Mouse (Mus musculus): Measurements from ENCODE around the gene Chrm2. TPM values are rescaled to one million over a fixed set of nuclear protein-coding genes. Genes with fewer than 3 reads are reported as not detected.

Gene Chrm2
- polyA plus RNA-seq, 1 experiment from 2014 or later = 19.8 TPM

- no peaks in the 10 kb centered on the region for H3K27me3 ChIP-seq (ENCODE audit: control insufficient read depth, insufficient read depth, low read length)
- no peaks in the 10 kb centered on the region for H3K4me1 ChIP-seq (ENCODE audit: control insufficient read depth, insufficient read depth, low read length)
- no peak for ATAC-seq (ENCODE audit: low read depth)
- H3K4me2 ChIP-seq (ENCODE audit: low read depth, low read length) = no peak overlapping the region
- no peak overlapping the region for H3K9ac ChIP-seq (replicated peaks; ENCODE audit: low read depth, low read length)
- no peaks in the 10 kb centered on the region for H3K9me3 ChIP-seq (ENCODE audit: control insufficient read depth, low read length)
- H3K4me3 ChIP-seq (ENCODE audit: low read depth, low read length) = no peak overlapping the region
- no peak overlapping the region for H3K27ac ChIP-seq (ENCODE audit: low read depth, low read length)
- no peaks in the 10 kb centered on the region for H3K36me3 ChIP-seq (ENCODE audit: control insufficient read depth, insufficient read depth, low read length)
Observed at GRCm38 (mm10) chr6:36409016-36409415, 21.1 kb downstream of the Chrm2 start.

- no peak for ATAC-seq (ENCODE audit: low read depth)
- Histone ChIP-seq H3K9me3 (ENCODE audit: control insufficient read depth, low read length) (no peaks in the 10 kb centered on the region), H3K27ac (ENCODE audit: low read depth, low read length) (no peak overlapping the region), H3K27me3 (ENCODE audit: control insufficient read depth, insufficient read depth, low read length) (no peaks in the 10 kb centered on the region), H3K9ac (replicated peaks; ENCODE audit: low read depth, low read length) (no peak overlapping the region), H3K36me3 (ENCODE audit: control insufficient read depth, insufficient read depth, low read length) (no peaks in the 10 kb centered on the region), H3K4me1 (ENCODE audit: control insufficient read depth, insufficient read depth, low read length) (no peaks in the 10 kb centered on the region), H3K4me2 (ENCODE audit: low read depth, low read length) (no peak overlapping the region), H3K4me3 (ENCODE audit: low read depth, low read length) (no peak overlapping the region)
- WGBS = 74% methylated on average over 2 of the region's 2 CpGs
Observed at GRCm38 (mm10) chr6:36410057-36410456, 22.2 kb downstream of the Chrm2 start.

DNA sequence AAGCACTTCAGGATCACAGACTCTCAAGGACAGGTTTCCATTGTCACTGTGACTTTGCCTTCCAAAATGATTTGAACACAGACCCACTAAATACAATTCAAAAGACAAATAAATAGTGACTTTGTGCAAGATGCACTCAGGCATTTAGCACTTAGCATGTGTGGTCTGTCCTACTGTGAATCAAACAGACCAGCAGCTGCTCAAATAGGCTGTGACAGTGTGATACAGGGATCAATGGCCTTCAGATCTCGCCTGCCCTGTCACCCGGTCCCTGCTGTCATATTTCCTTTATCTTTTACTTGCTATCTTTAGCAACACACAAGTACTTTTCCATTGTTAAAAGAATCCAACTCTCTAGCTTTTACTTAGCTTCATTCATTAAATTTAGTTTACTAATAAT is 31.8 kb downstream of the Chrm2 start:
- Histone ChIP-seq H3K36me3 (ENCODE audit: control insufficient read depth, insufficient read depth, low read length) (no peaks in the 10 kb centered on the region), H3K4me2 (ENCODE audit: low read depth, low read length) (no peak overlapping the region), H3K4me3 (ENCODE audit: low read depth, low read length) (no peak overlapping the region), H3K27me3 (ENCODE audit: control insufficient read depth, insufficient read depth, low read length) (no peaks in the 10 kb centered on the region), H3K9me3 (ENCODE audit: control insufficient read depth, low read length) (no peaks in the 10 kb centered on the region), H3K4me1 (ENCODE audit: control insufficient read depth, insufficient read depth, low read length) (no peaks in the 10 kb centered on the region), H3K9ac (replicated peaks; ENCODE audit: low read depth, low read length) (no peak overlapping the region), H3K27ac (ENCODE audit: low read depth, low read length) (no peak overlapping the region)
- WGBS = 60% methylated on average over 2 of the region's 2 CpGs
- ATAC-seq (ENCODE audit: low read depth) = no peak

- 93% methylated on average over 6 of the region's 6 CpGs for WGBS
- Histone ChIP-seq H3K9ac (replicated peaks; ENCODE audit: low read depth, low read length) (no peak overlapping the region), H3K4me3 (ENCODE audit: low read depth, low read length) (no peak overlapping the region), H3K27me3 (ENCODE audit: control insufficient read depth, insufficient read depth, low read length) (no peaks in the 10 kb centered on the region), H3K36me3 (ENCODE audit: control insufficient read depth, insufficient read depth, low read length) (no peaks in the 10 kb centered on the region), H3K9me3 (ENCODE audit: control insufficient read depth, low read length) (no peaks in the 10 kb centered on the region), H3K4me2 (ENCODE audit: low read depth, low read length) (no peak overlapping the region), H3K4me1 (ENCODE audit: control insufficient read depth, insufficient read depth, low read length) (no peaks in the 10 kb centered on the region), H3K27ac (ENCODE audit: low read depth, low read length) (no peak overlapping the region)
- no peak for ATAC-seq (ENCODE audit: low read depth)
Observed at GRCm38 (mm10) chr6:36437964-36438363, 50.1 kb downstream of the Chrm2 start.

GRCm38 (mm10) chr6:36439218-36439617 is 51.3 kb downstream of the Chrm2 start:
- no peaks in the 10 kb centered on the region for H3K9me3 ChIP-seq (ENCODE audit: control insufficient read depth, low read length)
- no peak for ATAC-seq (ENCODE audit: low read depth)
- H3K4me3 ChIP-seq (ENCODE audit: low read depth, low read length) = no peak overlapping the region
- no peak overlapping the region for H3K27ac ChIP-seq (ENCODE audit: low read depth, low read length)
- H3K36me3 ChIP-seq (ENCODE audit: control insufficient read depth, insufficient read depth, low read length) = no peaks in the 10 kb centered on the region
- no peaks in the 10 kb centered on the region for H3K4me1 ChIP-seq (ENCODE audit: control insufficient read depth, insufficient read depth, low read length)
- no peak overlapping the region for H3K4me2 ChIP-seq (ENCODE audit: low read depth, low read length)
- H3K9ac ChIP-seq (replicated peaks; ENCODE audit: low read depth, low read length) = no peak overlapping the region
- 51% methylated on average over 2 of the region's 2 CpGs for WGBS
- no peaks in the 10 kb centered on the region for H3K27me3 ChIP-seq (ENCODE audit: control insufficient read depth, insufficient read depth, low read length)

DNA sequence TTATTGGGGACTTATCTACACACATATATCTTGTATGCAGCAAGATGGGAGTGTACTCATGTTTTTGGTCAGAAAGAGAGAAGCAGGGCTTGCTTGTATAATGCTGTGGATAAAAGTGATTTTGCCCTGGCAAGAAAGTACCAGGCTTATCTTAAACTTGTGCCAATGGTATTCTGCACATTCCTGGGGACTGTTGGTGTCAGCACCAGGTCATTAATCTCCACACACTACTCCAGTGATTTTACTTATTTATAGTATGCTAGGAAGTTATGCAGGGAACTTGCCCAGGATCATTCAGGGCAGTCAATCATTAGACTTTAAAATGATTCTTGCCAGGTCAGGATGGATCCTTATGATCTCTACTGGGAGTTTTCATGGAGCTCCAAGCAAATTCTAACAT is 63.6 kb downstream of the Chrm2 start:
- no peaks in the 10 kb centered on the region for H3K4me1 ChIP-seq (ENCODE audit: control insufficient read depth, insufficient read depth, low read length)
- no peak for ATAC-seq (ENCODE audit: low read depth)
- H3K4me2 ChIP-seq (ENCODE audit: low read depth, low read length) = no peak overlapping the region
- no peak overlapping the region for H3K27ac ChIP-seq (ENCODE audit: low read depth, low read length)
- H3K9me3 ChIP-seq (ENCODE audit: control insufficient read depth, low read length) = no peaks in the 10 kb centered on the region
- H3K4me3 ChIP-seq (ENCODE audit: low read depth, low read length) = no peak overlapping the region
- no peak overlapping the region for H3K9ac ChIP-seq (replicated peaks; ENCODE audit: low read depth, low read length)
- H3K36me3 ChIP-seq (ENCODE audit: control insufficient read depth, insufficient read depth, low read length) = no peaks in the 10 kb centered on the region
- no peaks in the 10 kb centered on the region for H3K27me3 ChIP-seq (ENCODE audit: control insufficient read depth, insufficient read depth, low read length)

GRCm38 (mm10) chr6:36455071-36455470 is 67.2 kb downstream of the Chrm2 start:
- Histone ChIP-seq H3K9ac (replicated peaks; ENCODE audit: low read depth, low read length) (no peak overlapping the region), H3K4me3 (ENCODE audit: low read depth, low read length) (no peak overlapping the region), H3K27me3 (ENCODE audit: control insufficient read depth, insufficient read depth, low read length) (no peaks in the 10 kb centered on the region), H3K4me1 (ENCODE audit: control insufficient read depth, insufficient read depth, low read length) (no peaks in the 10 kb centered on the region), H3K9me3 (ENCODE audit: control insufficient read depth, low read length) (no peaks in the 10 kb centered on the region), H3K4me2 (ENCODE audit: low read depth, low read length) (no peak overlapping the region), H3K36me3 (ENCODE audit: control insufficient read depth, insufficient read depth, low read length) (no peaks in the 10 kb centered on the region), H3K27ac (ENCODE audit: low read depth, low read length) (no peak overlapping the region)
- ATAC-seq (ENCODE audit: low read depth) = no peak

DNA sequence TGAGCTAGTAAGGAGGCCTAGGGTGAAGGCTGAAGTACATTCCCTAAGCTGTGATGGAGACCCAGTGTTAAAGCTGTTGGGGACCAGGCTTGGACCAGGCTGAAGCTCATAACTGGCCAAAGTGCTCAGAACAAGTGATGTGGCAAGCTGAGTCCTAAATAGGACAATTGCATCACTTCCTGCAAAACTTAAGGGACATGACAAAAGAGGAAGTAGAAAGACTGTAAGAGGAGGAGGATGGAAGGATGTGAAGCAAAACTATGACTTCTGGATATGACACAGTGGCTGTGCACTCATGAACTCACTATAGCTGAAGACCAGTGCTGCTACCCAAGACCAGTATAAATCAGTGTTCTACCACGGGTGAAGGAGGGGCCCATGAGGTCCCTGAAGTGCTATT is 69.1 kb downstream of the Chrm2 start:
- H3K27ac ChIP-seq (ENCODE audit: low read depth, low read length) = no peak overlapping the region
- no peak for ATAC-seq (ENCODE audit: low read depth)
- H3K27me3 ChIP-seq (ENCODE audit: control insufficient read depth, insufficient read depth, low read length) = no peaks in the 10 kb centered on the region
- H3K4me2 ChIP-seq (ENCODE audit: low read depth, low read length) = no peak overlapping the region
- WGBS = 74% methylated on average over 1 of the region's 1 CpGs
- no peak overlapping the region for H3K4me3 ChIP-seq (ENCODE audit: low read depth, low read length)
- H3K36me3 ChIP-seq (ENCODE audit: control insufficient read depth, insufficient read depth, low read length) = no peaks in the 10 kb centered on the region
- H3K9ac ChIP-seq (replicated peaks; ENCODE audit: low read depth, low read length) = no peak overlapping the region
- H3K4me1 ChIP-seq (ENCODE audit: control insufficient read depth, insufficient read depth, low read length) = no peaks in the 10 kb centered on the region
- no peaks in the 10 kb centered on the region for H3K9me3 ChIP-seq (ENCODE audit: control insufficient read depth, low read length)

DNA sequence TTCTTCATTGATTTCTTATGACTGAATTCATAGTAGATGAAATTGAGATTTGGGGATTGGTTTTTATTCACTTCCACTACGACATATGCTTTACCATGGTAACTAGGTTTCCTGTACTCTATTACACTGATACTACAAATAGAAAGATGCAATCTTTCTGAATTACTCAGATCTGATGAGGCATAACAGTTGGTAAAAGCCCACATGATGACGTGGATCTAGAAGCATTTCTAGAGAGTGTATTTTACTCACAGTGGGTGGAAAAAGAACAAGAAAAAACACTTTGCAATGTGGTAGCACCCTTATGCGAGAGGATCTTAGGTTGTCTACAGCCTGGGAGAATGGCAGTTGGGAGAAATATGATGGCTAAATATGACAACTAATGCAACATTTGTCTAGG is 76.1 kb downstream of the Chrm2 start:
- no peaks in the 10 kb centered on the region for H3K36me3 ChIP-seq (ENCODE audit: control insufficient read depth, insufficient read depth, low read length)
- no peak overlapping the region for H3K27ac ChIP-seq (ENCODE audit: low read depth, low read length)
- 87% methylated on average over 3 of the region's 3 CpGs for WGBS
- no peak overlapping the region for H3K4me3 ChIP-seq (ENCODE audit: low read depth, low read length)
- no peaks in the 10 kb centered on the region for H3K4me1 ChIP-seq (ENCODE audit: control insufficient read depth, insufficient read depth, low read length)
- no peak overlapping the region for H3K4me2 ChIP-seq (ENCODE audit: low read depth, low read length)
- no peaks in the 10 kb centered on the region for H3K27me3 ChIP-seq (ENCODE audit: control insufficient read depth, insufficient read depth, low read length)
- no peaks in the 10 kb centered on the region for H3K9me3 ChIP-seq (ENCODE audit: control insufficient read depth, low read length)
- no peak for ATAC-seq (ENCODE audit: low read depth)
- H3K9ac ChIP-seq (replicated peaks; ENCODE audit: low read depth, low read length) = no peak overlapping the region

GRCm38 (mm10) chr6:36484132-36484665 is 96.3 kb downstream of the Chrm2 start:
- 56% methylated on average over 4 of the region's 4 CpGs for WGBS
- Histone ChIP-seq H3K4me2 (ENCODE audit: low read depth, low read length) (no peak overlapping the region), H3K4me1 (ENCODE audit: control insufficient read depth, insufficient read depth, low read length) (no peaks in the 10 kb centered on the region), H3K27me3 (ENCODE audit: control insufficient read depth, insufficient read depth, low read length) (no peaks in the 10 kb centered on the region), H3K27ac (ENCODE audit: low read depth, low read length) (no peak overlapping the region), H3K9me3 (ENCODE audit: control insufficient read depth, low read length) (no peaks in the 10 kb centered on the region), H3K4me3 (ENCODE audit: low read depth, low read length) (no peak overlapping the region), H3K36me3 (ENCODE audit: control insufficient read depth, insufficient read depth, low read length) (no peaks in the 10 kb centered on the region), H3K9ac (replicated peaks; ENCODE audit: low read depth, low read length) (no peak overlapping the region)
- no peak for ATAC-seq (ENCODE audit: low read depth)
